Mouse (Mus musculus) G1E (cell line): ENCODE data around the gene Klhdc8a. TPM values are rescaled to one million over a fixed set of nuclear protein-coding genes. Genes with fewer than 3 reads are reported as not detected.

Experiments
- ATAC-seq: 2 replicates; pipeline ENCODE4 v1.8.0; 2016; ENCODE audit warnings: mild to moderate bottlenecking; ENCODE audit not compliant: insufficient number of reproducible peaks, poor library complexity, low FRiP score, severe bottlenecking; ENCODE audit errors: extremely low read depth
- DNase-seq: peaks from one replicate; pipeline ENCODE4 v3.0.0; 2012; ENCODE audit warnings: low spot score
- H3K27me3 ChIP-seq: 2 replicates; pipeline ENCODE4 v1.6.1; 2012; ENCODE audit warnings: mild to moderate bottlenecking, low read length, inconsistent platforms; ENCODE audit not compliant: insufficient read depth
- H3K36me3 ChIP-seq: replicated peaks from 2 replicates; pipeline ENCODE3; 2012; ENCODE audit warnings: mild to moderate bottlenecking, inconsistent platforms
- H3K4me1 ChIP-seq: 2 replicates; pipeline ENCODE4 v1.6.1; 2012; ENCODE audit warnings: low read depth, low read length, inconsistent platforms, mixed read lengths; ENCODE audit not compliant: insufficient read depth
- H3K4me3 ChIP-seq: 2 replicates; pipeline ENCODE4 v1.5.1; 2012; ENCODE audit warnings: low read depth, mild to moderate bottlenecking, inconsistent platforms, low read length, moderate library complexity, mixed read lengths
- H3K9me3 ChIP-seq: replicated peaks from 2 replicates; pipeline ENCODE4 v1.6.1; 2012; ENCODE audit warnings: inconsistent platforms
- CTCF ChIP-seq: IDR thresholded peaks from 2 replicates; pipeline ENCODE4 v1.5.1; 2012; ENCODE audit warnings: low read depth, low read length, inconsistent platforms, mixed read lengths
- GATA1 ChIP-seq: IDR thresholded peaks from 2 replicates; pipeline ENCODE4 v1.6.1; 2012; ENCODE audit warnings: borderline replicate concordance, low read length, inconsistent platforms, mixed read lengths
- GATA2 ChIP-seq: IDR thresholded peaks from 2 replicates; pipeline ENCODE4 v1.6.1; 2012; ENCODE audit warnings: low read depth, low read length, inconsistent platforms, borderline replicate concordance
- POLR2AphosphoS5 ChIP-seq: IDR thresholded peaks from 2 replicates; pipeline ENCODE4 v1.6.1; 2012; ENCODE audit warnings: low read depth, low read length, inconsistent platforms; ENCODE audit not compliant: insufficient replicate concordance
- TAL1 ChIP-seq: conservative IDR thresholded peaks from 2 replicates; pipeline ENCODE4 v1.6.1; 2012; ENCODE audit warnings: low read depth, low read length, inconsistent platforms, mixed read lengths
- polyA plus RNA-seq: library from polyadenylated mRNA; stranded (reverse); fragments of >175 nt; gene quantifications from 2 replicates; pipeline ENCODE4 v1.2.3, GENCODE M21; 2012
- total RNA-seq, 2 experiments: library from RNA; stranded (forward) in 1 of 2; stranded (reverse) in 1 of 2; fragments of 200-1000 nt in 1 of 2; fragments of >200 nt in 1 of 2; fragmentation: Nextera tagmentation in 1 of 2; gene quantifications; 2 replicates each; pipeline ENCODE4 v1.2.3; 2014 to 2017

Gene Klhdc8a
- total and polyA plus RNA-seq, 3 experiments: 0.11 TPM; not detected in 2

- H3K27me3 ChIP-seq: peaks cover 79% of the 10 kb centered on the region
- H3K4me1 ChIP-seq: peaks cover 7% of the 10 kb centered on the region
- no peaks in the 10 kb centered on the region for H3K36me3 ChIP-seq
- no peaks in the 10 kb centered on the region for H3K9me3 ChIP-seq
- ATAC-seq: no peak
- H3K4me3 ChIP-seq: no peak overlapping the region
- no peak for DNase-seq
- TF ChIP-seq CTCF: no peak
- no peak for TF ChIP-seq POLR2AphosphoS5
- TF ChIP-seq GATA2: no peak
- no peak for TF ChIP-seq GATA1
- no peak for TF ChIP-seq TAL1
These were observed 30.1 kb downstream of the Klhdc8a start for GRCm38 (mm10) chr1:132328565-132328964.

GRCm38 (mm10) chr1:132329656-132330055 lies 31.2 kb downstream of the Klhdc8a start:
- Histone ChIP-seq H3K27me3 (peaks cover 81% of the 10 kb centered on the region), H3K9me3 (no peaks in the 10 kb centered on the region), H3K36me3 (no peaks in the 10 kb centered on the region), H3K4me3 (no peak overlapping the region), H3K4me1 (peaks cover 16% of the 10 kb centered on the region)
- ATAC-seq (no peak), DNase-seq (no peak)
- no peak for TF ChIP-seq TAL1
- TF ChIP-seq GATA2: no peak
- no peak for TF ChIP-seq GATA1
- no peak for TF ChIP-seq CTCF
- TF ChIP-seq POLR2AphosphoS5: no peak

GRCm38 (mm10) chr1:132330397-132330796 lies 32.0 kb downstream of the Klhdc8a start:
- H3K27me3 ChIP-seq: peaks cover 77% of the 10 kb centered on the region

DNA sequence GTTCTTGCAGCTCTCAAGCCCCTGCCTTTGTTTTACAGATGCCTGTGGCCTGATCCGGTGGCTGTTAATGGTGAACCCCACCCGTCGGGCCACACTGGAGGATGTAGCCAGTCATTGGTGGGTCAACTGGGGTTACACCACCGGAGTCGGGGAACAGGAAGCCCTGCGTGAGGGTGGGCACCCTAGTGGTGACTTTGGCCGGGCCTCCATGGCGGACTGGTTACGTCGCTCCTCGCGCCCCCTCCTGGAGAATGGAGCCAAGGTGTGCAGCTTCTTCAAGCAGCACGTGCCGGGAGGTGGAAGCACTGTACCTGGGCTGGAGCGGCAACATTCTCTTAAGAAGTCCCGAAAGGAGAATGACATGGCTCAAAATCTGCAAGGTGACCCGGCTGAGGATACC lies 32.9 kb downstream of the Klhdc8a start:
- no peak for ATAC-seq
- Histone ChIP-seq H3K4me3 (no peak overlapping the region), H3K9me3 (no peaks in the 10 kb centered on the region), H3K4me1 (peaks cover 28% of the 10 kb centered on the region), H3K27me3 (peaks cover 71% of the 10 kb centered on the region), H3K36me3 (no peaks in the 10 kb centered on the region)
- no peak for DNase-seq
- TF ChIP-seq TAL1 (no peak), GATA2 (no peak), POLR2AphosphoS5 (no peak), GATA1 (no peak), CTCF (no peak)

More at GRCm38 (mm10) chr1:132330397-132330796, 32.0 kb downstream of the Klhdc8a start:
- no peaks in the 10 kb centered on the region for H3K9me3 ChIP-seq
- no peak overlapping the region for H3K4me3 ChIP-seq
- DNase-seq (no peak), ATAC-seq (no peak)
- H3K4me1 ChIP-seq: peaks cover 21% of the 10 kb centered on the region
- no peaks in the 10 kb centered on the region for H3K36me3 ChIP-seq
- TF ChIP-seq GATA1 (no peak), TAL1 (no peak), CTCF (no peak), GATA2 (no peak), POLR2AphosphoS5 (no peak)

GRCm38 (mm10) chr1:132333201-132333600 lies 34.8 kb downstream of the Klhdc8a start:
- no peaks in the 10 kb centered on the region for H3K36me3 ChIP-seq
- ATAC-seq (no peak), DNase-seq (no peak)
- TF ChIP-seq GATA2 (no peak), GATA1 (no peak), TAL1 (no peak)
- no peaks in the 10 kb centered on the region for H3K9me3 ChIP-seq
- peaks cover 54% of the 10 kb centered on the region for H3K27me3 ChIP-seq
- H3K4me1 ChIP-seq: peaks cover 45% of the 10 kb centered on the region
- H3K4me3 ChIP-seq: no peak overlapping the region

DNA sequence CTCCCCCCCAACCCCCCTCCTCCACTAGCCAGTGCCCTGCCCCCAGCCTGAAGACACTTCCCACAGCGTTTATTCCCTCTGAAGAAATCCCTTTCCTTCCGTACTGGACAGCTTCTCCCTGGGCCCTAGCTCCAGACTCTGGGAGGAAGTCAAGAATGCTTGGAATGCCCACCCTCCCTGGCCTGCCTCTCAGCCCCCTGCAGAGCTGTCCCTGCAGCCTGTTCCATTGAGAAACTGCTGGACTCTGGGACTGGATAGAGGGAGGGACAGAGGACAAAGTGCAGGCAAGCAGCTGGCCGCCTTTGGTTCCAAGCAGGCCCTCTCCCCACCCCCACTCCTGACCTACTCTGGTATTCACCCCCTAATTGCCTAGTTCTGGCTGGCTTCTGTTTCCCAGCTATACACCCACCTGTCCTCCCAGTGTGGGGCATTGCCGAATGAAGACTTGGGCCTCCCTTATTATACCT lies 35.3 kb downstream of the Klhdc8a start:
- H3K36me3 ChIP-seq: no peaks in the 10 kb centered on the region
- DNase-seq (no peak), ATAC-seq (no peak)
- TF ChIP-seq GATA2: no peak
- TF ChIP-seq CTCF: no peak
- TF ChIP-seq GATA1: no peak
- no peak for TF ChIP-seq TAL1
- no peak for TF ChIP-seq POLR2AphosphoS5
- peaks cover 45% of the 10 kb centered on the region for H3K4me1 ChIP-seq
- H3K27me3 ChIP-seq: peaks cover 51% of the 10 kb centered on the region
- no peak overlapping the region for H3K4me3 ChIP-seq
- no peaks in the 10 kb centered on the region for H3K9me3 ChIP-seq

DNA sequence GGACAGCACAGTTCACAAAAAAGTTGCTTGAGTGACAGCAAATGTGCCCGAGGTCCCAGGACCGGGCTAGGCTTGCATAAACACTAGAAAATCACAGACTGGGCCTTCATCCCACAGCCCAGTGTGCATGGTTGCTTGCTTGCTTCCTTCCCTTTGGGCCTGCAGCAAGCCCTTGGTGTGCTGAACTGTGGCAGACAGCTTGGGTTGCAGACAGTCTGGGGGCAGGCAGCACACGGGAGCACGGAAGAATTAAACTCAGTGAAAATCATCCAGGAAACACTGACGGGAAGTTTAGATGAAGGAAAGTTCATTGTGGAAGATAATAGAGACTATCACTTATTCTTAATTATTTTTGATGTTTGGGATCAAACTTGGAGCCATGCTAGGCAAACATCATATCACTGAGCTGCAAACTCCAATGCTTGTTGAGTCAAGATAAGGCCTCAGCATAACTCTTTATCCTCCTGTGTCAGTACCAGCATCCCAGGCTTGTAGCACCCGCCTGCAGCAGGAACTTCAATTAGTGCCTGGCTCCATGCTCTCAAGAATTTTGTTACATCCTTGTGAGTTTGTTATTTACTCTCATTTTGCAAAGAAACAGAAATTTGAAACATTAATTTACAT lies 35.9 kb downstream of the Klhdc8a start:
- Histone ChIP-seq H3K27me3 (peaks cover 48% of the 10 kb centered on the region), H3K9me3 (no peaks in the 10 kb centered on the region), H3K4me3 (no peak overlapping the region), H3K4me1 (peaks cover 46% of the 10 kb centered on the region), H3K36me3 (no peaks in the 10 kb centered on the region)
- no peak for TF ChIP-seq GATA2
- no peak for TF ChIP-seq GATA1
- TF ChIP-seq TAL1: no peak
- no peak for TF ChIP-seq CTCF
- TF ChIP-seq POLR2AphosphoS5: no peak
- no peak for DNase-seq
- ATAC-seq: no peak
